Mouse (Mus musculus) bone marrow macrophage, adult 2 months (primary cell): ENCODE measurements at regions not wholly inside any gene's neighbourhood (a gene's known extent, or its start where the extent isn't known, plus 50 kb on each side); places are given as distances from the start of the nearest gene placed in this dataset.

ENCODE experiments used
- H3K27ac ChIP-seq: 2 replicates; pipeline ENCODE4 v1.5.1; 2012; ENCODE audit warnings: low read depth, low read length; ENCODE audit not compliant: insufficient read depth
- H3K4me1 ChIP-seq: 2 replicates; pipeline ENCODE4 v1.6.1; 2012; ENCODE audit warnings: low read length; ENCODE audit not compliant: control insufficient read depth, insufficient read depth
- H3K4me3 ChIP-seq: 2 replicates; pipeline ENCODE4 v1.5.1; 2012; ENCODE audit warnings: mild to moderate bottlenecking, low read length, moderate library complexity; ENCODE audit not compliant: insufficient read depth
- CTCF ChIP-seq: IDR thresholded peaks from 2 replicates; pipeline ENCODE4 v1.5.1; 2012; ENCODE audit warnings: low read depth, mild to moderate bottlenecking, low read length, moderate library complexity
- POLR2A ChIP-seq: IDR thresholded peaks from 2 replicates; pipeline ENCODE4 v1.6.1; 2012; ENCODE audit warnings: mild to moderate bottlenecking, low read depth, low read length, borderline replicate concordance

DNA sequence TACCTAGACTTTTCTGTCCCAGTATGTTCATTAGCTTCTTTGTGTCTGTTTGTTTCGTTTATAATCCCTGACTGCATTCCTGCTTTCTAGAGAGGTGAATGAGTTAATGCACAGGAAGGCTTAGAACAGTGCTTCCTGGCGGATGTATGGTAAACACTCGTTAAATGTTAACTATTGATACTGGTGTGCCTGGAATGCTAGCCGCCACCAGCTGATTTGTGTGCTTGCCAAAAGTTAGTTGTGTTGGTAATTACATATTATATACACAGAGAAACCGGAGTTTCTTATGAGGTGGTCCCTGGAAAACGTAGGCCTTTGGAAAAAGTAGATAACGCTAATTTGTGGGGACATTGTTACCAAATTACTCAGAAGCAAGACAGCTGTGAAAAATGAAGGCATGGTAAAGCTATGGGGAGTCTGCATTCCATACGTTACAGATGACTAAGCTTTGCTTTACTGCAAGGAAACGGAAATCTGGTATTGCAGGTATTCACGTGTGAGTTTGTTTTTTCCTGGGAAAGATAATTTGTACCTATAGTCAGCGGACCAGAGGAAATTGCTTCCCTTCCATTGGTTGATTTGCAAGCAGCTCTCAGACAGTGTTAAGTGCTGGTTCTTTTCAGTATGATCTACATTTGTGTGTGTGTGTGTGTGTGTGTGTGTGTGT lies 1205.9 kb upstream of the A1bg start:
- H3K4me1 ChIP-seq: peaks cover 55% of the 10 kb centered on the region
- H3K27ac ChIP-seq: no peak overlapping the region
- no peak overlapping the region for H3K4me3 ChIP-seq
- TF ChIP-seq CTCF (no peak), POLR2A (no peak)

DNA sequence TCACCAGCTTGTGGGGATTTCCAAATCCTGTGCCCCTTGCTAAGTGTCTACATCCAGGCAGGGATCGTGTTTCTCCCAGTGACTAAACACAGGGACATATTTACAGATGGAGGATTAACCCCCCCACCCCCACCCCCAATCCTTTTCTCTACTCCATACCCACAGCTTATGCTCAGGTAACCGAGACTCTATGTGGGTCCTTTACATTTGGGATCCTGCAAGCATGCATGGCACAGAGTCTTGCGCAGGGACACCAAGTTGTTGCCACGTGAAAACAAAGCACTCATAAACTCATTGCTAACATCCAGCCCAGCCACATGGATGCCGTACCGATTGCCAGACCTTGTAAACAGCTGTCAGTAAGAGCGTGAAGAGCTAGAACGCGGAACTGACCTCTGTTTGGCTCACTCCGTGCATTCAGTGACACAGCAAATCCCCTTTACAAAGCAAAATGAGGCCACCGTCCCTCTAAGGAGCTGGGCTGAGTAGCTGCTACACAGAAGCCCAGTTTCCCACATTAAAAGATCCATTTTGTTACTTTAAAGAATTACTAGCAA lies 1204.9 kb upstream of the A1bg start:
- Histone ChIP-seq H3K4me1 (peaks cover 53% of the 10 kb centered on the region), H3K27ac (no peak overlapping the region), H3K4me3 (no peak overlapping the region)

DNA sequence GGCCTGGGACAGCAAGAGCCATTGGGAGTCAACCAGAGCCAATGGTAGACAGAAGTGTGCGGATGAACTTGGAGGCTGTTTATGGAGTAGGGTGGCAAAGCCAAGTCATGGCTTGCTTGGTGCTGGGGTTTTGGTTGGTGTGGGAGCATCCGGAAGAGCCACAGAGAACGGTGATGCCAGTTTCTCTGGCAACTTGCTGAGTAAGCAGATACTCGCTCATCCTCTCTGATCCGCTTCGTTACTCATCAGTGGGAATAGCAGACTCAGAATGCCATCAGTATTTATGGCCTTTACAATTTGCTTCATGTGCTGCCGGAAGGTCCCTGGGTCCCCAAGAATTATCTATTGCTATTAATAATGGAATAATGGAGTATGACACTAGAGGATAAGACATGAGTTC lies 1202.9 kb upstream of the A1bg start:
- Histone ChIP-seq H3K4me1 (peaks cover 37% of the 10 kb centered on the region), H3K27ac (no peak overlapping the region), H3K4me3 (no peak overlapping the region)
- TF ChIP-seq POLR2A (no peak), CTCF (no peak)

More for the DNA sequence above, 1204.9 kb upstream of the A1bg start:
- TF ChIP-seq CTCF: no peak
- TF ChIP-seq POLR2A: no peak

DNA sequence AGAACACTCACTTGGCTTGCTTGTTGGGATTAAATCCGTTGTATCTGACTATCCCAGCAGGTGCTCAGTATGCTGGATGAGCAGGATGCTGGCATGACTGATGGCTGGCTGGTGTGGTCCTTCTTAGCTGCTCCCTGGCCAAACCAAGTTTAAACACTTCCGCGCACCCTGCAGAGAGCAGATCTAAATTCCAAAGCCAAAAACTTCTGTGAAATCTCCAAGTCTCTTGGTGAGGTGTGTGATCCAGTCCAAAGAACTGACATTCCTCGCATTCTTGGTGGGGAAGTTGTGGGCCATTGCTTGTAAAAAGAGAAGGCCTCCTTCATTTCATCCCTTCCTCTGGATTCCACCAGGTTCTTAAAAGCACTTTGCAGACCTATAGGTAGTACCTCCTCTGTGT lies 1200.9 kb upstream of the A1bg start:
- Histone ChIP-seq H3K27ac (no peak overlapping the region), H3K4me1 (peaks cover 19% of the 10 kb centered on the region), H3K4me3 (no peak overlapping the region)
- no peak for TF ChIP-seq POLR2A

DNA sequence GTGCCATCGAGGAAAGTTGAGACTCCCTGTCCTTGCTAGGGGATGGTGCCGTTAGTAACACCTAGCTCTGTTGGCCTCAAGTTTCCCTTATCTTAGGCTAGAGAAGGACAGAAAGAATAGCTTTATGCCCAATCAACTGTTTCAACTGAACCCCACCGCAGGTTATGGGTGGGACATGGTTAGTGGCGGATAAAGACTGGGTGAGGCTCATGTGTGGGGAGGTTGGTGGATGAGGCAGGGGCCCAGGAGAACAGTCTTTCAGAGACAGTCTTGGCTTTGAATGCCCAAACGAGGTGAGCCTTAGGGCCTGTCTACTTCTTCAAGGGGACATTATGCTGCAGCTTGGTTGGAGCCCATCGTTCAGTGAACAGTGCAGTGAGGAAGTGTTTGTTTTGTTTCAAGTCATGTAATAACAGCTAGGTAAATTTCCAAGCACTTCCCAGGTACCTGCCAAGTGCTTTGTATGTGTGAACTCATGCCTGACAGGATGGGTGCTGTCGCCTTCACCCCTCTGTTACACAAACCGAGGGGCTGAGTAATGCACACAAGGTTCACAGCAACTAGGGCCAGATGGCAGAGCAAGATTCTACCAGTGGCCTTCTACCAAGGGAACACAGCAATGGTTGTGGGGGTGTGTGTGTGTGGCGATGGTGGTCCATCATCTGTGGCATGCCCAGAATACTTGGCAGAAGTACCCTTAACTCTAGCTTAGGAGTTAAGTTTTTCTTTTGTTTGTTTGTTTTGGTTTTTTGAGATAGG lies 1199.6 kb upstream of the A1bg start:
- Histone ChIP-seq H3K4me1 (peaks cover 11% of the 10 kb centered on the region), H3K27ac (no peak overlapping the region), H3K4me3 (no peak overlapping the region)
- TF ChIP-seq CTCF: no peak
- TF ChIP-seq POLR2A: no peak

DNA sequence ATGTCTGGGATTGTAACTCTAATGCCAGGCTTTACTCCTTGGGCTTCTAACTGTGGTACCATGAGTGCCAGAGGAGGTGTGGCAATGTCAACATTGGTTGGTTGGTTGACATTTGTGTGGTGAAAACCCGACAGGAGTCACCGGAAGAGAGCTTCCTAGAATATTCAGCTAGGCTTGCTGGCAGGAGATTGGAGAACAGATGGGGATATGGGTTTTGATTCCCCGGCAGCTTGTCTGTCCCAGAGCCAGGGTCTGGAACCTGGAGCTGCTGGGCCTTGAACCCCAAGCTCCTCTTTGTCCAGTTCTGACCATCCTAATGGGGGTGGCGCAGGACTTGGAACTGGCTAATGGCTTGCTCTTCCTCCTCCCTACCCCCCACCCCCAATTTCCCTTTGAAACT lies 1198.9 kb upstream of the A1bg start:
- no peak overlapping the region for H3K27ac ChIP-seq
- TF ChIP-seq CTCF (no peak), POLR2A (no peak)
- H3K4me1 ChIP-seq: peaks cover 8% of the 10 kb centered on the region

DNA sequence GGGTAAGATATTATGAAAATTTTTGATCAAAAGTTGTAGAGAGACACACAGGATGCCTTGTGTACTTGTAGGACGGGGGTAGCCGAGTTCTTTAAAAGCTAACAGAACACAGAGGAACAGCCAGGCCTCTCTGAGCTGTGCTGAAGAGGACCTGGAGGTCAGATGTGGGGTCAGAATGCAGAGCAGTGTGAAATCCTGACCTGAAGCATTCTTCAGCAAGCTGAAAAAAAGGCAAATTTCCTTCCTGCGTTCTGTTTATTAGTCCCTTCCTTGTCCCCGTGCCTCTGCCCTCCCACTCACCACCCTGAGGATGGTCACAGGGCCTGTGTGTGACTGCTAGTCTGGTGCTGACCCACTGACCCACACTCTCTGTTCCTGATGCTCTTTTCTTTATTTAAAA lies 1197.9 kb upstream of the A1bg start:
- no peak overlapping the region for H3K27ac ChIP-seq

More for the DNA sequence above, 1198.9 kb upstream of the A1bg start:
- no peak overlapping the region for H3K4me3 ChIP-seq

DNA sequence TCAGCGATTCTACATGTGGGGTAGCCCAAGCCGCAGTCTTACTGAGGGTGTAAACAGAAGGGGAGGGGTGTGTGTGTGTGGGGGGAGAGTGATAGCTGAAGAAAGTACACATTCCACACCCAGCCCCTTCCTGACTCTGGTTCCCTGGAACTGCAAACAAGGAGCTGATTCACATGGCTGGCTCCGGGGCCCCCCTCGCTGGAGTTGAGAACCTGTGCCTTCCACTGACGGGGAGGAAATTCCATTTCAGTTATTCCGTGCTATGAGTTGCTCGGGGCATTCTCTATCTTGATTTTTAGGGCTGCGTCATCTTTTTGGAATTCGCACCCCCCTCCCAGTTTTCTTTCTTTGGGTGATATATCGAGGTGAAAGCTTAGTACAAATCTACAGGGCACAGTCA lies 1196.2 kb upstream of the A1bg start:
- H3K4me1 ChIP-seq: 0 out of 2 replicates have a peak, but pooled peaks cover 4% of the 10 kb centered on the region

More for the DNA sequence above, 1197.9 kb upstream of the A1bg start:
- TF ChIP-seq POLR2A (no peak), CTCF (no peak)
- peaks cover 8% of the 10 kb centered on the region for H3K4me1 ChIP-seq
- H3K4me3 ChIP-seq: no peak overlapping the region

DNA sequence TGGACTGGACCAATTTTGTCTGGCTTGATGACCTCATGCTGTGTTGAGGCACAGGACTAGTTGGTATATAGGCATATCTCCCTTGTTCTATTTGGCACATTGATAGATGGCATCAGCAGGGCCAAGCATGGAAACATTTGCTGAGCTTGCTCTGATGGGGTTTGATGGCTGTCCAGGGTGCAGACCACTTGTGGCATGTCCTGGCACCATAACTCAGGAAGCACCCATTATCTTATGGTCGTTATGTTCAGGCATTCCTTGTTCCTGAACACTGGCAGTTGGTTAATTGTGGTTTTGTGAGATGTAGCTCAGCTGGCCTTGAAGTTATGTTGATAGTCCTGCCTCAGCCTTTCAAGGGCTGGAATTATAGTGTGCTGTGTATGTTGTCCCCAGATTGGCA lies 1193.4 kb upstream of the A1bg start:
- Histone ChIP-seq H3K4me3 (no peak overlapping the region), H3K4me1 (peaks cover 12% of the 10 kb centered on the region), H3K27ac (no peak overlapping the region)
- TF ChIP-seq POLR2A (no peak), CTCF (no peak)

More for the DNA sequence above, 1196.2 kb upstream of the A1bg start:
- TF ChIP-seq POLR2A (no peak), CTCF (no peak)
- Histone ChIP-seq H3K4me3 (no peak overlapping the region), H3K27ac (no peak overlapping the region)

DNA sequence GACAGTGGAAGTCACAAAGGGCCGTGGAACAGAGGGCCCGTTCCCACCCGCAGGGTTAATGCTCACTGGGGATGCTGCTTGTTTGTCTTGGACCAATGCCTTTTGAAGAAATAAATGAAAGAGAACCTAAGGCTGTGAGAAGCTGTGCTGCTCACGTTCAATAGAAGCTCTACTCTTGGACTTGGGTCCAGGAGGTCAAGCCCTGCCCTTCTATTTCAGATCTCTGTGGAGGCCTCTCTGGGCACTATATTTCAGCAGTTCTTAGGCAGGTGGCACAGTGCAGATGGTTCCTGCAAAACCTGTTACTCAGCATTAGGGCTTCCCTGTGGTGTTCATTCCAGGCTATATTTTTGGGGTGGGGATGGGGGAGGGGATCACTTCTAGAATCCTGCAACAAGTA lies 1192.0 kb upstream of the A1bg start:
- peaks cover 12% of the 10 kb centered on the region for H3K4me1 ChIP-seq
- H3K27ac ChIP-seq: no peak overlapping the region
- TF ChIP-seq POLR2A (no peak), CTCF (no peak)
- no peak overlapping the region for H3K4me3 ChIP-seq
